Mouse (Mus musculus): Measurements from ENCODE around the gene Rpl3.

Gene Rpl3

GRCm38 (mm10) chr15:80066538-80066937, 25.1 kb downstream of the Rpl3 start:
- DNase-seq (ENCODE audit: low read depth, low spot score) = peak; percentile 50

- DNase-seq (ENCODE audit: low read depth, low spot score) = peak; percentile 45
Measured at GRCm38 (mm10) chr15:80065414-80065813, 26.3 kb downstream of the Rpl3 start.

- DNase-seq (ENCODE audit: low read depth, low spot score) = no peak
Measured at GRCm38 (mm10) chr15:80064965-80065364, 26.7 kb downstream of the Rpl3 start.

GRCm38 (mm10) chr15:80062821-80063220, 28.8 kb downstream of the Rpl3 start:
- DNase-seq (ENCODE audit: low read depth, low spot score) = no peak

GRCm38 (mm10) chr15:80062339-80062738, 29.3 kb downstream of the Rpl3 start:
- no peak for DNase-seq (ENCODE audit: low read depth, low spot score)

- peak; percentile 47 for DNase-seq (ENCODE audit: low read depth, low spot score)
Measured at GRCm38 (mm10) chr15:80061071-80061550, 30.6 kb downstream of the Rpl3 start.

- no peak for DNase-seq (ENCODE audit: low read depth, low spot score)
Measured at GRCm38 (mm10) chr15:80060356-80061070, 31.2 kb downstream of the Rpl3 start.

GRCm38 (mm10) chr15:80059606-80060005, 32.1 kb downstream of the Rpl3 start:
- no peak for DNase-seq (ENCODE audit: low read depth, low spot score)

GRCm38 (mm10) chr15:80058151-80058550, 33.5 kb downstream of the Rpl3 start:
- DNase-seq (ENCODE audit: low read depth, low spot score) = no peak

GRCm38 (mm10) chr15:80054034-80054710, 37.5 kb downstream of the Rpl3 start:
- no peak for DNase-seq (ENCODE audit: low read depth, low spot score)

GRCm38 (mm10) chr15:80053381-80054033, 38.2 kb downstream of the Rpl3 start:
- no peak for DNase-seq (ENCODE audit: low read depth, low spot score)

GRCm38 (mm10) chr15:80051782-80052181, 39.9 kb downstream of the Rpl3 start:
- DNase-seq (ENCODE audit: low read depth, low spot score) = no peak

- DNase-seq (ENCODE audit: low read depth, low spot score) = no peak
Measured at GRCm38 (mm10) chr15:80051092-80051761, 40.4 kb downstream of the Rpl3 start.

- peak; percentile 36 for DNase-seq (ENCODE audit: low read depth, low spot score)
Measured at GRCm38 (mm10) chr15:80050093-80050492, 41.6 kb downstream of the Rpl3 start.

GRCm38 (mm10) chr15:80047973-80048372, 43.7 kb downstream of the Rpl3 start:
- DNase-seq (ENCODE audit: low read depth, low spot score) = no peak

GRCm38 (mm10) chr15:80047242-80047641, 44.4 kb downstream of the Rpl3 start:
- no peak for DNase-seq (ENCODE audit: low read depth, low spot score)

GRCm38 (mm10) chr15:80045749-80046148, 45.9 kb downstream of the Rpl3 start:
- DNase-seq (ENCODE audit: low read depth, low spot score) = no peak

- no peak for DNase-seq (ENCODE audit: low read depth, low spot score)
Measured at GRCm38 (mm10) chr15:80044249-80044648, 47.4 kb downstream of the Rpl3 start.

GRCm38 (mm10) chr15:80042152-80042551, 49.5 kb downstream of the Rpl3 start:
- DNase-seq (ENCODE audit: low read depth, low spot score) = no peak

GRCm38 (mm10) chr15:80038110-80038391, 53.6 kb downstream of the Rpl3 start:
- no peak for DNase-seq (ENCODE audit: low read depth, low spot score)

GRCm38 (mm10) chr15:80037255-80038109, 54.2 kb downstream of the Rpl3 start:
- no peak for DNase-seq (ENCODE audit: low read depth, low spot score)
